Mouse (Mus musculus): ENCODE data around the gene Asic2. TPM values are rescaled to one million over a fixed set of nuclear protein-coding genes. Genes with fewer than 3 reads are reported as not detected.

Asic2 gene
- polyA plus RNA-seq, 1 experiment from 2014 or later, result 17.8 TPM

- Histone ChIP-seq H3K36me3 (ENCODE audit: control insufficient read depth, insufficient read depth, low read length) (no peaks in the 10 kb centered on the region), H3K9me3 (ENCODE audit: control insufficient read depth, low read length) (no peaks in the 10 kb centered on the region), H3K9ac (ENCODE audit: low read depth, low read length) (no peak overlapping the region), H3K4me1 (ENCODE audit: control insufficient read depth, insufficient read depth, low read depth, low read length) (no peaks in the 10 kb centered on the region), H3K4me2 (ENCODE audit: low read length) (no peak overlapping the region), H3K27ac (ENCODE audit: low read depth, low read length) (no peak overlapping the region), H3K4me3 (ENCODE audit: low read length) (no peak overlapping the region), H3K27me3 (replicated peaks; ENCODE audit: control insufficient read depth, insufficient read depth, low read length) (no peaks in the 10 kb centered on the region; the same call in 1 of the 2 replicates)
- WGBS, result 71% methylated on average over 4 of the region's 4 CpGs
- no peak for ATAC-seq
Observed at GRCm38 (mm10) chr11:81999469-81999868, 31.2 kb upstream of the Asic2 start.

- Histone ChIP-seq H3K27ac (ENCODE audit: low read depth, low read length) (no peak overlapping the region), H3K4me3 (ENCODE audit: low read length) (no peak overlapping the region), H3K4me2 (ENCODE audit: low read length) (no peak overlapping the region), H3K27me3 (replicated peaks; ENCODE audit: control insufficient read depth, insufficient read depth, low read length) (no peaks in the 10 kb centered on the region; the same call in 1 of the 2 replicates), H3K36me3 (ENCODE audit: control insufficient read depth, insufficient read depth, low read length) (no peaks in the 10 kb centered on the region), H3K9ac (ENCODE audit: low read depth, low read length) (no peak overlapping the region), H3K4me1 (ENCODE audit: control insufficient read depth, insufficient read depth, low read depth, low read length) (no peaks in the 10 kb centered on the region), H3K9me3 (ENCODE audit: control insufficient read depth, low read length) (no peaks in the 10 kb centered on the region)
- WGBS, result 91% methylated on average over 3 of the region's 3 CpGs
- ATAC-seq, result no peak
Observed at GRCm38 (mm10) chr11:81998646-81999045, 30.4 kb upstream of the Asic2 start.

- H3K27me3 ChIP-seq (replicated peaks; ENCODE audit: control insufficient read depth, insufficient read depth, low read length), result no peaks in the 10 kb centered on the region; the same call in 1 of the 2 replicates
- no peaks in the 10 kb centered on the region for H3K9me3 ChIP-seq (ENCODE audit: control insufficient read depth, low read length)
- no peaks in the 10 kb centered on the region for H3K36me3 ChIP-seq (ENCODE audit: control insufficient read depth, insufficient read depth, low read length)
- no peak overlapping the region for H3K27ac ChIP-seq (ENCODE audit: low read depth, low read length)
- H3K4me2 ChIP-seq (ENCODE audit: low read length), result no peak overlapping the region
- no peak for ATAC-seq
- H3K9ac ChIP-seq (ENCODE audit: low read depth, low read length), result no peak overlapping the region
- no peaks in the 10 kb centered on the region for H3K4me1 ChIP-seq (ENCODE audit: control insufficient read depth, insufficient read depth, low read depth, low read length)
- no peak overlapping the region for H3K4me3 ChIP-seq (ENCODE audit: low read length)
- WGBS, result 92% methylated on average over 5 of the region's 5 CpGs
Observed at GRCm38 (mm10) chr11:81997085-81997484, 28.8 kb upstream of the Asic2 start.

- peak; percentile 76 for ATAC-seq
- no peak overlapping the region for H3K4me3 ChIP-seq (ENCODE audit: low read length)
- H3K9ac ChIP-seq (ENCODE audit: low read depth, low read length), result no peak overlapping the region
- no peaks in the 10 kb centered on the region for H3K36me3 ChIP-seq (ENCODE audit: control insufficient read depth, insufficient read depth, low read length)
- H3K27ac ChIP-seq (ENCODE audit: low read depth, low read length), result no peak overlapping the region
- no peaks in the 10 kb centered on the region; the same call in 1 of the 2 replicates for H3K27me3 ChIP-seq (replicated peaks; ENCODE audit: control insufficient read depth, insufficient read depth, low read length)
- H3K4me1 ChIP-seq (ENCODE audit: control insufficient read depth, insufficient read depth, low read depth, low read length), result no peaks in the 10 kb centered on the region
- H3K4me2 ChIP-seq (ENCODE audit: low read length), result no peak overlapping the region
- no peaks in the 10 kb centered on the region for H3K9me3 ChIP-seq (ENCODE audit: control insufficient read depth, low read length)
- 59% methylated on average over 10 of the region's 10 CpGs for WGBS
Observed at GRCm38 (mm10) chr11:81996172-81996841, 28.1 kb upstream of the Asic2 start.

GRCm38 (mm10) chr11:81983146-81983545 is 14.9 kb upstream of the Asic2 start:
- Histone ChIP-seq H3K9me3 (ENCODE audit: control insufficient read depth, low read length) (no peaks in the 10 kb centered on the region), H3K9ac (ENCODE audit: low read depth, low read length) (no peak overlapping the region), H3K4me1 (ENCODE audit: control insufficient read depth, insufficient read depth, low read depth, low read length) (0 out of 2 replicates have a peak, but pooled peaks cover 3% of the 10 kb centered on the region), H3K27ac (ENCODE audit: low read depth, low read length) (no peak overlapping the region), H3K27me3 (replicated peaks; ENCODE audit: control insufficient read depth, insufficient read depth, low read length) (no peaks in the 10 kb centered on the region), H3K4me2 (ENCODE audit: low read length) (no peak overlapping the region), H3K4me3 (ENCODE audit: low read length) (no peak overlapping the region), H3K36me3 (ENCODE audit: control insufficient read depth, insufficient read depth, low read length) (no peaks in the 10 kb centered on the region)
- no peak for ATAC-seq
- WGBS, result 48% methylated on average over 5 of the region's 5 CpGs

- Histone ChIP-seq H3K9ac (ENCODE audit: low read depth, low read length) (no peak overlapping the region), H3K9me3 (ENCODE audit: control insufficient read depth, low read length) (no peaks in the 10 kb centered on the region), H3K36me3 (ENCODE audit: control insufficient read depth, insufficient read depth, low read length) (no peaks in the 10 kb centered on the region), H3K27me3 (replicated peaks; ENCODE audit: control insufficient read depth, insufficient read depth, low read length) (no peaks in the 10 kb centered on the region), H3K4me2 (ENCODE audit: low read length) (no peak overlapping the region), H3K4me3 (ENCODE audit: low read length) (no peak overlapping the region), H3K27ac (ENCODE audit: low read depth, low read length) (no peak overlapping the region), H3K4me1 (ENCODE audit: control insufficient read depth, insufficient read depth, low read depth, low read length) (0 out of 2 replicates have a peak, but pooled peaks cover 3% of the 10 kb centered on the region)
- WGBS, result 33% methylated on average over 11 of the region's 11 CpGs
- no peak for ATAC-seq
Observed at GRCm38 (mm10) chr11:81982191-81982590, 13.9 kb upstream of the Asic2 start.

GRCm38 (mm10) chr11:81974577-81974976 is 6.3 kb upstream of the Asic2 start:
- 26% methylated on average over 5 of the region's 5 CpGs for WGBS
- Histone ChIP-seq H3K4me2 (ENCODE audit: low read length) (peak overlapping the region; percentile 9; the same call in 1 of the 2 replicates), H3K4me1 (ENCODE audit: control insufficient read depth, insufficient read depth, low read depth, low read length) (peaks cover 2% of the 10 kb centered on the region), H3K4me3 (ENCODE audit: low read length) (no peak overlapping the region), H3K27ac (ENCODE audit: low read depth, low read length) (no peak overlapping the region), H3K9me3 (ENCODE audit: control insufficient read depth, low read length) (no peaks in the 10 kb centered on the region), H3K36me3 (ENCODE audit: control insufficient read depth, insufficient read depth, low read length) (no peaks in the 10 kb centered on the region), H3K9ac (ENCODE audit: low read depth, low read length) (no peak overlapping the region), H3K27me3 (replicated peaks; ENCODE audit: control insufficient read depth, insufficient read depth, low read length) (no peaks in the 10 kb centered on the region)
- peak; percentile 76 for ATAC-seq

- Histone ChIP-seq H3K4me3 (ENCODE audit: low read length) (no peak overlapping the region), H3K27me3 (replicated peaks; ENCODE audit: control insufficient read depth, insufficient read depth, low read length) (no peaks in the 10 kb centered on the region), H3K4me1 (ENCODE audit: control insufficient read depth, insufficient read depth, low read depth, low read length) (peaks cover 4% of the 10 kb centered on the region), H3K9ac (ENCODE audit: low read depth, low read length) (no peak overlapping the region), H3K27ac (ENCODE audit: low read depth, low read length) (no peak overlapping the region), H3K9me3 (ENCODE audit: control insufficient read depth, low read length) (no peaks in the 10 kb centered on the region), H3K4me2 (ENCODE audit: low read length) (no peak overlapping the region), H3K36me3 (ENCODE audit: control insufficient read depth, insufficient read depth, low read length) (no peaks in the 10 kb centered on the region)
- WGBS, result 49% methylated on average over 5 of the region's 5 CpGs
- ATAC-seq, result no peak
Observed at GRCm38 (mm10) chr11:81973699-81974098, 5.4 kb upstream of the Asic2 start.

- Histone ChIP-seq H3K27me3 (replicated peaks; ENCODE audit: control insufficient read depth, insufficient read depth, low read length) (no peaks in the 10 kb centered on the region), H3K4me2 (ENCODE audit: low read length) (no peak overlapping the region), H3K4me3 (ENCODE audit: low read length) (no peak overlapping the region), H3K9me3 (ENCODE audit: control insufficient read depth, low read length) (no peaks in the 10 kb centered on the region), H3K9ac (ENCODE audit: low read depth, low read length) (no peak overlapping the region), H3K36me3 (ENCODE audit: control insufficient read depth, insufficient read depth, low read length) (no peaks in the 10 kb centered on the region), H3K27ac (ENCODE audit: low read depth, low read length) (no peak overlapping the region), H3K4me1 (ENCODE audit: control insufficient read depth, insufficient read depth, low read depth, low read length) (peaks cover 10% of the 10 kb centered on the region)
- 45% methylated on average over 3 of the region's 3 CpGs for WGBS
- ATAC-seq, result no peak
Observed at GRCm38 (mm10) chr11:81972044-81972443, 3.8 kb upstream of the Asic2 start.
